Mouse (Mus musculus) skeletal muscle tissue, adult 2 months (tissue): ENCODE data around the gene Astn2.

Experiments
- DNase-seq: peaks from one replicate; pipeline ENCODE4 v3.0.0-alpha.2; 2012; ENCODE audit warnings: low read depth, low spot score

The Astn2 gene

GRCm38 (mm10) chr4:66169485-66169884, 234.9 kb downstream of the Astn2 start:
- DNase-seq = no peak

GRCm38 (mm10) chr4:66158714-66159113, 245.7 kb downstream of the Astn2 start:
- DNase-seq = no peak

- peak; percentile 19 for DNase-seq
These were observed 246.8 kb downstream of the Astn2 start for GRCm38 (mm10) chr4:66157439-66158113.

DNA sequence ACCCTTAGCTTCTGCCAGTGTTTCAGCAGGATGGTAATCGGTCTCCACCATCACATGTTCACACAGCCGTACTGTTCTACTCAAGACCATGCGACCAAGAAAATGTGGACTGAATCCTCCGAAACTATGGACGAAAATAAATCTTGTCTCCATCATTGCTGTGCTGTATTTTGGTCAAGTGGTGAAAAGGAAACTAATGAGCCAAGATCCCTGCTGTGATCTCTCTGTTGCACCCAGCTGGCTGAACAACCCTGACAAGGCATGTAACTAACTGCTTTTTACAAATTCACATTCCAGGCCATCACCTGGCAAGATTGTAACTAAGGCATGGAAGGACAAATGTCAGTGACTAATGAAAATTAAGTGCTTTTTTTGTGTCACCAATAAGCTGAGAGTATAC, 257.9 kb downstream of the Astn2 start:
- no peak for DNase-seq

DNA sequence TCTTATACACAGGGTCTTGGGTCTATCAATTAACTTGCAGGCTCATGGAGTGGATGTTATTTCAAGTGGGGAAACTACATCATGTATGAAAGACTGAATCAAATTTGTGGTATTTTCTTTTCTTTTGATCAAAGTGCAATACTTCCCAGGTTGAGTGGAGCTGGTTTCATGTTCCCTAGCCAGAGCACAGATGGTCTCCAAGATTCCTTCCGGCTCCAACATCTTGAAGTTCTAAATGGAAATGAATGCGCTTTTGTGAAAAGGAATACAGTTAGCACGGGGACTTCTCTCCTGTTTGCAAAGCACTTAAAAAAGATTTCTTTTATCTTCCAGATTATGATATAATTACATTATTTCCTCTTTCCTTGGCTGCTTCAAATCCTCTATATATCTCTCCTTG, 278.2 kb downstream of the Astn2 start:
- DNase-seq = no peak

- no peak for DNase-seq
These were observed 281.5 kb downstream of the Astn2 start for GRCm38 (mm10) chr4:66122766-66123358.

GRCm38 (mm10) chr4:66114243-66114642, 290.2 kb downstream of the Astn2 start:
- DNase-seq = no peak

GRCm38 (mm10) chr4:66102037-66102436, 302.4 kb downstream of the Astn2 start:
- no peak for DNase-seq

DNA sequence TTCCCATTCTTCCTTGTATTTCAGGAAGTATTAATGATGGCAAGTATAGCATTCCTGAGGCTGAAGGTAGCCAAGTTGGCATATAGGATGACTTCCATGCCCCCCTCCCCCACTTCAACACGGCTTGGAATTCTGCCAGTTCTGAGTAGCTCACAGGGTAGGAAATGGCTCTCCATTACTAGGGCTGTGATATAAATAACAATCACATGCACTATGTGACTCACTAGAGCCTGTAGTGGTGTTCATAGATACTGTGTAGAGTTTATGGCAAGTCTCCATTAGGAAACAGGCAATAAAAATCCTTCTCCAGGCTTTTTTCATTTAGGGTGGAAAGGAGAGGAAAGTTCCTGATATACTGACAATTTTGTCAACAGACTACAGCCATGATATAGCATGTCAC, 306.8 kb downstream of the Astn2 start:
- DNase-seq = no peak

- DNase-seq = no peak
These were observed 308.3 kb downstream of the Astn2 start for GRCm38 (mm10) chr4:66096104-66096503.

- no peak for DNase-seq
These were observed 347.2 kb downstream of the Astn2 start for GRCm38 (mm10) chr4:66057161-66057560.

DNA sequence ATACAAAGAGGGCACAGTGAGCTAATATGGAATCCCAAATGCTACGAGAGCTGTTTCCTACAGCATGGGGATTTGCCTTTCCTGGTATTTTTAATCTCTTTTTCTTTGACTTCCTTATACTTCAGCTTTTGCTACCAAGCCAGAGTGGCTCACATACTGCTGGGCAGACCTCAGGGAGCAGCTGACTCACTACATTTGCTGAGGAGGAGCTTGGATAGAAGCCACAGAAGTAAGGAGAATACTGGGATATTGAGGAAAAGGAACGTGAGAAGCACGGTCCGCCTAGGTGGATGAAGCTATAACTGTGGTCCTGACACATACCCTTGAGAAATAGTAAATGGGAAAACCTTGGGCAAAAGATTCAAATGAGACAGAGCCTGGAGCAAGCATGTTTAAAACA, 348.7 kb downstream of the Astn2 start:
- DNase-seq = no peak

GRCm38 (mm10) chr4:66043014-66043672, 361.3 kb downstream of the Astn2 start:
- no peak for DNase-seq

DNA sequence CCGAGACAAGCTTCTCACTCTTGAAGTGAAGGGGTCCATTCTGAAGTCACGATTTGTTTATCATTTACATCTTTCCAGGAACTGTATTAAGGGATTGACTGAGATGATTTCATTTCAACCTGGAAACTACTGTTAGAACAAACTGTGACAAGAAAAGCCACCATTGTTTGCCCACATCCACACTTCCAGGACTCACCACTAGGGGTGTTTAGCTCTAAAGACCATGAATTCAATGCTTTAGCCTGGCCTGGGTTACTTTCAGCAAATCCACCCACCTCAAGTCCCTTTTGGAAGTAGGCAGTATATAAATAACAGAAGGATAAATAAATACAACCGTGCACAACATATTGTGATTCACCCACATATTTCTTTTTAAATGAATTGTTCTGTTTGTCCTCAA, 370.6 kb downstream of the Astn2 start:
- no peak for DNase-seq

- no peak for DNase-seq
These were observed 373.0 kb downstream of the Astn2 start for GRCm38 (mm10) chr4:66031320-66031870.

DNA sequence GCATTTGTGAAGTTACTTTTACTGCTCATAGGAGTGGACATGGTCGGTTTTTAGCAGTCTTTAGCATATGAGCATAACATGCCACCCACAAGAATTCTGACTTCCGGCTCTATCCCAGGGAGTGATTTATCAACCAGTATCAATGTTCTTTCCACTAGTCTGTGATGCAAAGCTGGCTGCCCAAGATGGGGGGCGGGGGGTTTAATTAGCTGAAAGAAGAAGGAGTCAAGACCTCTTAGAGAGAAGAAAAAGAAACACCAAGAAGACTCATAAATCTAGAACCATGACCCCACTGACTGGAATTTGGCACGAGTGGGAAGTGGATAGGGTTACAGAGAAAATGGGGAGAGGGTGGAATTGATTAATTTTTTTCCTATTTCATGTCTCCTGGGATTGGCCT, 374.5 kb downstream of the Astn2 start:
- no peak for DNase-seq

DNA sequence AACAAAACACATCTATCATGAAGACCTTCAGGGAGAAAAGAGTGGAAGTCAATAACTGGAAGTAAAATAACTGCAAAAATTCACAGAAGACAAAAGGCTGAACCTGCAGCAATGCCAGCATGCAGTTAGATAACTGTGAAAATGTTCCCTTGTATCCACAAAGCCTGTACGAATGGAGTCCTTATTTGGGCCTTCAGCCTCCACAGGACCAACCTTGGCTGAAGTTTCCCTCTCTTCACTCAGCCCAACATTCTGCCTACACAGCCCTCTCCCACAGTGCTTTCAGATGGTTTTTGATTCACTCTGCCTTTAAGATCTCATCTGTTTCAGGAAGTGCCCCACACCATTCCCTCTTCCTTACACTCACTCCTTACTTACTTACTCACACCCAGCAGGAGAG, 376.5 kb downstream of the Astn2 start:
- no peak for DNase-seq

DNA sequence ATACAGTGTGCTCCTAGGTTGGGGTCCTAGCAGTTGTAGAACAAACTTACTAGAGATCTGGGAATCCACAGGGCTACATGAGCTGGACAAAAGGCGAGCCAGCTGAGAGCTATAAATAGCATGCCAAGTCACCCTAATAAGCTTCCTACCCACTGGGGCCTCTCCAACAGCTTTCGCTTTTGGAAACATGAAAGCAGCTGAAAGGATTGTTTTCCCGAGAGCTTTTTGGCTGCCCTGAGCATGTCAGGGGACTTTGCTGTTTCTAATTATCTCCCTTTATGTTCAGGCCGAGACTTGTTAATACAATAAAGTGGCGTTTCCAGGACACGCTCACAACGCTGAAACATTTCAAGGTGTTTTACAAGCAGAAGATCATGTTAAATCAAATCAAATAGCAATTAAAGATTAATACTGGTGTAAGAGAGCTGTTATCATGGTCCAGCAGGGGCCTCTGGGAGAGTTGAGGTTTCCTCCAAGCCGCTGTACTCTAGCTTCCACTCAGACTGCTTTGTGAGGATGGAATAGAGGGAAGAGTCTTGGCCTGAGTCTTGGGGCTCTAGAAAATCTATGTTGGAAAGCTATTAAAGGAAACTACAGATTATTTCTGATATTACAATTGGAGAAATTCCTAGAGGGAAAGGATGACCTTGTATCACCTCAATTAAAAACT, 378.9 kb downstream of the Astn2 start:
- DNase-seq = peak; percentile 54

GRCm38 (mm10) chr4:66002936-66003335, 401.5 kb downstream of the Astn2 start:
- no peak for DNase-seq

DNA sequence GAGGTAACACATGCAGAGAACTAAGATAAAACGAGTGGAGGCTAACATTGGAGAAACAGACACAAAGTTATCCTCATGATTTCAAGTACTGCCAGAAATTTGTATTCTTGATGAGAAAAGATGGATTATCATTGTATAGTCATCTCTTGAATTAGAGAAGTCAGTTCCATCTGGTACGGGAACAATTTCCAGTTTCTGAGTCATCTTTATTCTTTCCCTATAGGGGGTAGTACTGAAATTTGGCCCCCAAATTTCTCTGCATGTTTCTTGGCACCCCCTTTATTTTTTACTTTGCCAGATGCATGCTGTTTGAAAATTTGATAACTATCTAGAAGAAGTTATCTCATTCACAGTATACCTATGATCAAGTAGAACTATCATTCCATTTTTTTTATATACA, 420.8 kb downstream of the Astn2 start:
- DNase-seq = no peak

- no peak for DNase-seq
These were observed 421.5 kb downstream of the Astn2 start for GRCm38 (mm10) chr4:65982882-65983281.

GRCm38 (mm10) chr4:65976251-65976650, 428.2 kb downstream of the Astn2 start:
- DNase-seq = no peak
